Mouse (Mus musculus): ENCODE measurements around the gene Bmp6.

Gene Bmp6

GRCm38 (mm10) chr13:38344713-38345430 is at the start of gene Bmp6:
TSS of gene Bmp6 (plus strand) at chr13:38345107.
- no peak for DNase-seq (ENCODE audit: low read depth)

GRCm38 (mm10) chr13:38296166-38296565 is 48.7 kb upstream of the Bmp6 start:
- DNase-seq (ENCODE audit: low read depth): no peak

GRCm38 (mm10) chr13:38296601-38297000 is 48.3 kb upstream of the Bmp6 start:
- no peak for DNase-seq (ENCODE audit: low read depth)

DNA sequence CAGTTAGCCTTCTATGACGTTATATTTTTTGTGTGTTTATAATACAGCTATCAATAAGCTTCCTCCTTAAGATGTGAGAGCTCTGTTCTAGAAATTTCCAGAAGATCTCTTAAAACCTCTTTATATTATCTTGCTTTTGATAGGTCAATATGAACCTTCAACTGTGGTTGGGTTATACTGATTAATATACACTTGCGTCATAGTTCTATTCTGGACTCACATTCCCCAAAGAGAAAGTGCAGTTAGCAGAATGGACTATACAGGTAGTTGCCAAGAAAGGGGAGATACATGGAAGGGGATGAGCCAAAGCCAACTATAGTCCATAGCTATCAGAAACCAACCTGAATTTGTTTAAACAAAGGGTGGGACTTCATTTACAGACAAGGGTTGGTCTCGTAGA is 33.8 kb upstream of the Bmp6 start:
- no peak for DNase-seq (ENCODE audit: low read depth)

DNA sequence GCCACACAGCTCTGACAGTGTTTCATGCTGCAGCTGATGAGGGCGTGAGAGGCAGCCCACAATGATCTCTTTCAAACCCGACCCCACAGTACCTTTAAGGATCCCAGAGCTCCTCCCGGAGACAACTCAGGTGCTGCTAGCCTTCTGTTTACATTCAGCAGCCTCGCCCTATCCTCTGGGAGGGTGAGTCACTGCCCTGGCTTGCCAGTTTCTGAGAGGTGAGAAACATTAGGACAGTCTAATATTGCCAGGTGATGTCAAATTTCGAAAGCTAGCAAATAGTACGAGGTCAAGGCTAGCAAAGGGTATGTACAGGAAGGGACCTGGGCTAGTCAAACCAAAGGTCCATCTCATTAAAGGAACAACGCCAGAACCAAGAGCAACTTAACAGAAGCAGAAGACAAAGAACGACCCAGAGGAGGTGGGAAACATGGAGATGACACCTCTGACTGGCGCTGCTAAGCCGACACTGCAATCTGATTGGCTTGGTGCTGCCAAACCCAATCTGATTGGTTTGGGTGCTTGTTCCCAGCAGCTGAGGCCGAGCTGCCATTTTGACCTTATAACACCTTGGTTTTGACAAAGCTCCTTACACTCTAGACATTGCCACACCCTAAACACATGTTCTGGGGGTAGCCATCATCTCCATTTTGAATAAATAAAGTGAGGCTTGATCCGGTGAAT is 32.4 kb upstream of the Bmp6 start:
- DNase-seq (ENCODE audit: low read depth): no peak

DNA sequence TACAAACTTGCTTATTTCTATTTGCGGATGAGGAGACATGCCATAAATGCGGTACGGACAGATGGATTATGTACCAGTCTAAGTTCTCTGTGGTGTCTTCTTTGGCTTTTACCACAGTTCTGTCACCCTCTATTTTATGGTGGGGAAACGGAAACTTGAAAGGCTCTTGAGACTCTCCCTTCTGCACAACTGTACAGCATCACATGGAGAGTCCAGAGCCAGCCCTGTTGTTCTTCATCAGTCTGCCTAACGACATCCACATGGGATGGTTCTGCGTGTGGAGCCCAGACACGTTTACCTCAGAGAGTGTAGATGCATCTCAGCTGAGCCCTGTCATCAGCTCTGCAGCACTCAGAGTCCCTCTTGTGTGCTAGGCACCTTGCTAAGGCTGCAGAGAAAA is 30.3 kb upstream of the Bmp6 start:
- DNase-seq (ENCODE audit: low read depth): no peak

- DNase-seq (ENCODE audit: low read depth): no peak
Measured at GRCm38 (mm10) chr13:38318418-38318817, 26.5 kb upstream of the Bmp6 start.

- peak; percentile 37 for DNase-seq (ENCODE audit: low read depth)
Measured at GRCm38 (mm10) chr13:38320354-38320753, 24.6 kb upstream of the Bmp6 start.

GRCm38 (mm10) chr13:38324452-38324851 is 20.5 kb upstream of the Bmp6 start:
- DNase-seq (ENCODE audit: low read depth): no peak

- no peak for DNase-seq (ENCODE audit: low read depth)
Measured at GRCm38 (mm10) chr13:38327377-38327776, 17.5 kb upstream of the Bmp6 start.

GRCm38 (mm10) chr13:38333496-38333895 is 11.4 kb upstream of the Bmp6 start:
- no peak for DNase-seq (ENCODE audit: low read depth)

- peak; percentile 42 for DNase-seq (ENCODE audit: low read depth)
Measured at GRCm38 (mm10) chr13:38342598-38342997, 2.3 kb upstream of the Bmp6 start.

GRCm38 (mm10) chr13:38343202-38343601 is 1.7 kb upstream of the Bmp6 start:
- peak; percentile 8 for DNase-seq (ENCODE audit: low read depth)

DNA sequence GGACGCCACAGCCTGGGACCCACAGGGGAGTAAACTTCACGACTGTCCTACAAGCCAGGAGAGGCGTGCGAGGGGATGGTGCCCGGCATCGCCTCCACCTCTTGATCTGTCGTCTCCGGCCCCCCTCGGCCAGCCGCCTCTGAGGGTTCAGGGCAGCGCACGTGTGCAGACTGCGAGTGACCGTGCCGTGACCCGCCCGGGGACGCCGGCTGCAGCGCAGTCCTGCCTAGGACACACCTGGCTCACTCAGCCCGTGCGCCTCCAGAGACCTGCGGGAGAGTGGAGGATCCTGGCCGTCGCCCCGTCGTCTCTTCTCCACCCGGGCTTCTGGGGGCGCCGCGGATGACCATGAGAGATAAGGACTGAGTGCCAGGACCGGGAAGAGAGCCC is 519 bp downstream of the Bmp6 start:
- DNase-seq (ENCODE audit: low read depth): no peak

DNA sequence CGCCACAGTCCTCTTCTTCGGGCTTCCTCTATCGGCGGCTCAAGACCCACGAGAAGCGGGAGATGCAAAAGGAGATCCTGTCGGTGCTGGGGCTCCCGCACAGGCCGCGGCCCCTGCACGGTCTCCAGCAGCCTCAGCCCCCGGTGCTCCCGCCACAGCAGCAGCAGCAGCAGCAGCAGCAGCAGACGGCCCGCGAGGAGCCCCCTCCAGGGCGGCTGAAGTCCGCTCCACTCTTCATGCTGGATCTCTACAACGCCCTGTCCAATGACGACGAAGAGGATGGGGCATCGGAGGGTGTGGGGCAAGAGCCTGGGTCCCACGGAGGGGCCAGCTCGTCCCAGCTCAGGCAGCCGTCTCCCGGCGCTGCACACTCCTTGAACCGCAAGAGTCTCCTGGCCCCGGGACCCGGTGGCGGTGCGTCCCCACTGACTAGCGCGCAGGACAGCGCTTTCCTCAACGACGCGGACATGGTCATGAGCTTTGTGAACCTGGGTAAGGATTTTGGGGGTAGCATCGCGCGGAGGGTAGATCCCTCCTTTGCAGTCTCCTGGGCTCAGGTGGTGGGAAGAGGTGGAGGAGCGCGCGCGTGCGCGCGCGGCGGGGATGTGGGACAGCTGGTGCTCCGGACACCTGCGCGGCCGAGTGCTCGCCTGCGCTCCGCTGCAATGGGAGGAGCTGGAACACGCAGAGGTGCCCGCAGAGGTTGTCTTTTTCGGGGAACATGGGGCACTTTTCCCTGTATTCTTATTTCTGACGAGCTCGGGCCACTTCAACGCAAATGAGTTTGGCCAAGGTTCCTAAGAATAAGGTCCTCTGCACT is 1.4 kb downstream of the Bmp6 start:
- DNase-seq (ENCODE audit: low read depth): no peak

- no peak for DNase-seq (ENCODE audit: low read depth)
Measured at GRCm38 (mm10) chr13:38347021-38347774, 2.3 kb downstream of the Bmp6 start.

- DNase-seq (ENCODE audit: low read depth): no peak
Measured at GRCm38 (mm10) chr13:38347775-38348135, 2.8 kb downstream of the Bmp6 start.

GRCm38 (mm10) chr13:38349046-38349445 is 4.1 kb downstream of the Bmp6 start:
- no peak for DNase-seq (ENCODE audit: low read depth)

GRCm38 (mm10) chr13:38349818-38350217 is 4.9 kb downstream of the Bmp6 start:
- DNase-seq (ENCODE audit: low read depth): peak; percentile 27

- no peak for DNase-seq (ENCODE audit: low read depth)
Measured at GRCm38 (mm10) chr13:38351996-38352395, 7.1 kb downstream of the Bmp6 start.

DNA sequence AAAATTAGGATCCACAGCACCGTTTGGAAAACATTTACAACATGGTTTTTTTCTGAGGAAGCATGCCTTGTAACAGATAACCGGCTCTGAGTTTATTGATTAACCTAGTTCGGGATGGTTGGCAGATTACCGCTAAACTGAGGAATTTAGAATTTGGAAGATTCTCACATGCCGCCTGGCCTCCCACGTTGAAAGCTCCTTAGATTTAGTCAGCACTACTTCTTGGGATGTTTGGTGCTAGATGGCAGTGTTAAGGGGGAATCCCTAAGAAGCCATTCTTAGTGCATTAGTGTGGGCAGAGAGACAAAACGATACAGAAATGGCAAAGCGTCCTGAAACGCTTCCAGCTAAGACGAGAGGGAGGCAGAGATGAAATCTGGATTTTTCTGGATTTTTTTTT is 8.1 kb downstream of the Bmp6 start:
- no peak for DNase-seq (ENCODE audit: low read depth)

All from 416B (cell line).